Mouse (Mus musculus) CD8-positive naive resting alpha-beta T cell, adult 2 months (primary cell): Measurements from ENCODE around the gene Gm7168.
"Not testable (repeated sequence)": the region's sequence is repeated elsewhere in the genome, so short reads cannot be mapped to it uniquely, and the experiment has no call there.

Experiments used
- DNase-seq, 2 experiments: peaks; one replicate each; pipeline ENCODE4 v3.0.0; 2022; ENCODE audit warnings: low read depth in 2 of 2, low spot score in 2 of 2

Gm7168 gene

GRCm38 (mm10) chr17:13987690-13988089 lies 39.5 kb downstream of the Gm7168 start:
- DNase-seq = no peak

- DNase-seq = not testable (repeated sequence)
Measured at GRCm38 (mm10) chr17:13993425-13993824, 45.3 kb downstream of the Gm7168 start.
